Mouse (Mus musculus) limb, embryonic 13.5 days (tissue): Measurements from ENCODE around the gene Anapc13. TPM values are rescaled to one million over a fixed set of nuclear protein-coding genes. Genes with fewer than 3 reads are reported as not detected.

Experiments
- ATAC-seq: fragments of 200-750 bp; cut with Nextera tagmentation; 2 replicates; pipeline ENCODE4 v1.8.0; 2017; ENCODE audit warnings: low read depth, moderate number of reproducible peaks, moderate TSS enrichment; ENCODE audit not compliant: low FRiP score
- H3K27ac ChIP-seq: fragments of 300-500 bp; sonication (generic); 2 replicates; pipeline ENCODE4 v1.5.1; 2015; ENCODE audit warnings: inconsistent platforms, mild to moderate bottlenecking, moderate library complexity
- H3K27me3 ChIP-seq: fragments of 300-500 bp; sonication (generic); 2 replicates; pipeline ENCODE4 v1.6.1; 2015; ENCODE audit warnings: mild to moderate bottlenecking, inconsistent platforms
- H3K36me3 ChIP-seq: fragments of 300-500 bp; sonication (generic); 2 replicates; pipeline ENCODE4 v1.6.1; 2015; ENCODE audit warnings: inconsistent platforms, mild to moderate bottlenecking, moderate library complexity
- H3K4me1 ChIP-seq: fragments of 300-500 bp; sonication (generic); 2 replicates; pipeline ENCODE4 v1.6.1; 2015; ENCODE audit warnings: inconsistent platforms
- H3K4me2 ChIP-seq: fragments of 300-500 bp; sonication (generic); replicated peaks from 2 replicates; pipeline ENCODE4 v1.6.1; 2015; ENCODE audit warnings: inconsistent platforms, mild to moderate bottlenecking, moderate library complexity
- H3K4me3 ChIP-seq: fragments of 300-500 bp; sonication (generic); 2 replicates; pipeline ENCODE4 v1.5.1; 2015; ENCODE audit warnings: moderate library complexity, mild to moderate bottlenecking, inconsistent platforms
- H3K9ac ChIP-seq: fragments of 300-500 bp; sonication (generic); 2 replicates; pipeline ENCODE4 v1.6.1; 2015; ENCODE audit warnings: mild to moderate bottlenecking, inconsistent platforms
- H3K9me3 ChIP-seq: fragments of 300-500 bp; sonication (generic); 2 replicates; pipeline ENCODE4 v1.6.1; 2016; ENCODE audit warnings: inconsistent platforms
- WGBS: fragments of 180-500 bp; shearing (Covaris S2); methylation state at CpG from one replicate; pipeline ENCODE4 v1.1.7; 2015; 5-methylcytosine and 5-hydroxymethylcytosine counted together
- polyA plus RNA-seq: library from polyadenylated mRNA; unstranded; fragments of >200 nt; fragmentation: Nextera tagmentation; extraction: Ambion mirVana; gene quantifications from 2 replicates; pipeline ENCODE4 v1.2.1, GENCODE M21; 2015

Anapc13 gene
- polyA plus RNA-seq, 1 experiment from 2014 or later = 168 TPM

- no peaks in the 10 kb centered on the region for H3K27me3 ChIP-seq
- H3K27ac ChIP-seq = no peak overlapping the region
- no peak overlapping the region for H3K4me2 ChIP-seq
- peaks cover 25% of the 10 kb centered on the region; the same call in 1 of the 2 replicates for H3K36me3 ChIP-seq
- no peak overlapping the region for H3K4me3 ChIP-seq
- ATAC-seq = peak; percentile 57; the same call in 1 of the 2 replicates
- H3K9ac ChIP-seq = no peak overlapping the region
- H3K9me3 ChIP-seq = no peaks in the 10 kb centered on the region
- H3K4me1 ChIP-seq = peaks cover 15% of the 10 kb centered on the region
- 64% methylated on average over 1 of the region's 1 CpGs for WGBS
Measured at GRCm38 (mm10) chr9:102632923-102633537, 6.9 kb downstream of the Anapc13 start.

GRCm38 (mm10) chr9:102634453-102634852 is 8.4 kb downstream of the Anapc13 start:
- Histone ChIP-seq H3K4me3 (no peak overlapping the region), H3K4me1 (peaks cover 21% of the 10 kb centered on the region), H3K4me2 (no peak overlapping the region), H3K27ac (no peak overlapping the region), H3K9me3 (no peaks in the 10 kb centered on the region), H3K9ac (no peak overlapping the region), H3K36me3 (peaks cover 25% of the 10 kb centered on the region; the same call in 1 of the 2 replicates), H3K27me3 (no peaks in the 10 kb centered on the region)
- no peak for ATAC-seq
- WGBS = 79% methylated on average over 8 of the region's 8 CpGs

GRCm38 (mm10) chr9:102636553-102636952 is 10.5 kb downstream of the Anapc13 start:
- H3K27me3 ChIP-seq = no peaks in the 10 kb centered on the region
- WGBS = 3% methylated on average over 4 of the region's 4 CpGs
- no peak overlapping the region for H3K4me3 ChIP-seq
- no peak overlapping the region for H3K9ac ChIP-seq
- H3K4me2 ChIP-seq = no peak overlapping the region
- no peak overlapping the region for H3K27ac ChIP-seq
- peaks cover 27% of the 10 kb centered on the region for H3K4me1 ChIP-seq
- no peaks in the 10 kb centered on the region for H3K9me3 ChIP-seq
- ATAC-seq = no peak
- H3K36me3 ChIP-seq = peaks cover 15% of the 10 kb centered on the region; the same call in 1 of the 2 replicates

GRCm38 (mm10) chr9:102637115-102637514 is 11.0 kb downstream of the Anapc13 start:
- Histone ChIP-seq H3K4me1 (peaks cover 33% of the 10 kb centered on the region), H3K36me3 (peaks cover 11% of the 10 kb centered on the region; the same call in 1 of the 2 replicates), H3K9ac (no peak overlapping the region), H3K4me3 (no peak overlapping the region), H3K4me2 (no peak overlapping the region), H3K27ac (no peak overlapping the region), H3K9me3 (no peaks in the 10 kb centered on the region), H3K27me3 (no peaks in the 10 kb centered on the region)
- no peak for ATAC-seq
- 64% methylated on average over 4 of the region's 4 CpGs for WGBS

- Histone ChIP-seq H3K4me1 (peaks cover 49% of the 10 kb centered on the region), H3K4me3 (no peak overlapping the region), H3K27me3 (no peaks in the 10 kb centered on the region), H3K9me3 (no peaks in the 10 kb centered on the region), H3K9ac (no peak overlapping the region), H3K4me2 (no peak overlapping the region), H3K27ac (no peak overlapping the region; the same call in 1 of the 2 replicates), H3K36me3 (peaks cover 5% of the 10 kb centered on the region; the same call in 1 of the 2 replicates)
- WGBS = 59% methylated on average over 7 of the region's 7 CpGs
- no peak for ATAC-seq
Measured at GRCm38 (mm10) chr9:102638963-102639362, 12.9 kb downstream of the Anapc13 start.

GRCm38 (mm10) chr9:102639510-102639909 is 13.4 kb downstream of the Anapc13 start:
- H3K4me2 ChIP-seq = no peak overlapping the region
- no peaks in the 10 kb centered on the region for H3K36me3 ChIP-seq
- no peak overlapping the region for H3K9ac ChIP-seq
- no peak overlapping the region for H3K4me3 ChIP-seq
- WGBS = 86% methylated on average over 8 of the region's 8 CpGs
- H3K27ac ChIP-seq = no peak overlapping the region
- H3K27me3 ChIP-seq = no peaks in the 10 kb centered on the region
- no peak for ATAC-seq
- peaks cover 55% of the 10 kb centered on the region for H3K4me1 ChIP-seq
- H3K9me3 ChIP-seq = no peaks in the 10 kb centered on the region

- H3K9me3 ChIP-seq = no peaks in the 10 kb centered on the region
- H3K27me3 ChIP-seq = no peaks in the 10 kb centered on the region
- no peak overlapping the region for H3K9ac ChIP-seq
- H3K4me1 ChIP-seq = peaks cover 75% of the 10 kb centered on the region
- no peak overlapping the region for H3K4me2 ChIP-seq
- 0 out of 2 replicates have a peak overlapping the region, but pooled peaks have one; percentile 99 for H3K27ac ChIP-seq
- WGBS = 70% methylated on average over 6 of the region's 6 CpGs
- no peaks in the 10 kb centered on the region for H3K36me3 ChIP-seq
- no peak for ATAC-seq
- no peak overlapping the region for H3K4me3 ChIP-seq
Measured at GRCm38 (mm10) chr9:102641531-102641930, 15.4 kb downstream of the Anapc13 start.

GRCm38 (mm10) chr9:102643071-102643485 is 17.0 kb downstream of the Anapc13 start:
- ATAC-seq = peak; percentile 29; the same call in 1 of the 2 replicates
- H3K36me3 ChIP-seq = no peaks in the 10 kb centered on the region
- H3K27me3 ChIP-seq = no peaks in the 10 kb centered on the region
- H3K9me3 ChIP-seq = no peaks in the 10 kb centered on the region
- H3K4me2 ChIP-seq = peak overlapping the region; percentile 62
- peaks cover 69% of the 10 kb centered on the region for H3K4me1 ChIP-seq
- H3K27ac ChIP-seq = peak overlapping the region; percentile 99
- 3% methylated on average over 8 of the region's 8 CpGs for WGBS
- peak overlapping the region; percentile 26 for H3K4me3 ChIP-seq
- H3K9ac ChIP-seq = 0 out of 2 replicates have a peak overlapping the region, but pooled peaks have one; percentile 51

GRCm38 (mm10) chr9:102643486-102644101 is 17.5 kb downstream of the Anapc13 start:
- Histone ChIP-seq H3K27me3 (no peaks in the 10 kb centered on the region), H3K9ac (0 out of 2 replicates have a peak overlapping the region, but pooled peaks have one; percentile 51), H3K4me2 (peak overlapping the region; percentile 62), H3K27ac (peak overlapping the region; percentile 99), H3K4me1 (peaks cover 68% of the 10 kb centered on the region), H3K9me3 (no peaks in the 10 kb centered on the region), H3K36me3 (no peaks in the 10 kb centered on the region), H3K4me3 (peak overlapping the region; percentile 26)
- peak; percentile 93 for ATAC-seq
- 3% methylated on average over 10 of the region's 10 CpGs for WGBS

GRCm38 (mm10) chr9:102645119-102645695 is 19.1 kb downstream of the Anapc13 start:
- peaks cover 73% of the 10 kb centered on the region for H3K4me1 ChIP-seq
- H3K36me3 ChIP-seq = no peaks in the 10 kb centered on the region
- ATAC-seq = no peak
- no peak overlapping the region for H3K9ac ChIP-seq
- no peaks in the 10 kb centered on the region for H3K9me3 ChIP-seq
- H3K4me2 ChIP-seq = peak overlapping the region; percentile 62
- WGBS = 18% methylated on average over 3 of the region's 3 CpGs
- H3K4me3 ChIP-seq = no peak overlapping the region
- H3K27me3 ChIP-seq = no peaks in the 10 kb centered on the region
- H3K27ac ChIP-seq = peak overlapping the region; percentile 99

GRCm38 (mm10) chr9:102647010-102647409 is 20.9 kb downstream of the Anapc13 start:
- no peak for ATAC-seq
- Histone ChIP-seq H3K9me3 (no peaks in the 10 kb centered on the region), H3K27me3 (no peaks in the 10 kb centered on the region), H3K4me3 (no peak overlapping the region), H3K27ac (no peak overlapping the region), H3K9ac (no peak overlapping the region), H3K36me3 (no peaks in the 10 kb centered on the region), H3K4me2 (no peak overlapping the region), H3K4me1 (peaks cover 83% of the 10 kb centered on the region)
- 77% methylated on average over 6 of the region's 6 CpGs for WGBS

GRCm38 (mm10) chr9:102649917-102650527 is 23.9 kb downstream of the Anapc13 start:
- Histone ChIP-seq H3K27me3 (no peaks in the 10 kb centered on the region), H3K36me3 (no peaks in the 10 kb centered on the region), H3K4me3 (no peak overlapping the region), H3K9me3 (no peaks in the 10 kb centered on the region), H3K4me1 (peaks cover 61% of the 10 kb centered on the region), H3K27ac (no peak overlapping the region), H3K9ac (no peak overlapping the region), H3K4me2 (0 out of 2 replicates have a peak overlapping the region, but pooled peaks have one; percentile 7)
- ATAC-seq = peak; percentile 29; the same call in 1 of the 2 replicates
- 32% methylated on average over 17 of the region's 17 CpGs for WGBS
